Mouse (Mus musculus): Measurements from ENCODE around the gene Myoc. TPM values are rescaled to one million over a fixed set of nuclear protein-coding genes. Genes with fewer than 3 reads are reported as not detected.

The Myoc gene
- total RNA-seq, 1 experiment = not detected

DNA sequence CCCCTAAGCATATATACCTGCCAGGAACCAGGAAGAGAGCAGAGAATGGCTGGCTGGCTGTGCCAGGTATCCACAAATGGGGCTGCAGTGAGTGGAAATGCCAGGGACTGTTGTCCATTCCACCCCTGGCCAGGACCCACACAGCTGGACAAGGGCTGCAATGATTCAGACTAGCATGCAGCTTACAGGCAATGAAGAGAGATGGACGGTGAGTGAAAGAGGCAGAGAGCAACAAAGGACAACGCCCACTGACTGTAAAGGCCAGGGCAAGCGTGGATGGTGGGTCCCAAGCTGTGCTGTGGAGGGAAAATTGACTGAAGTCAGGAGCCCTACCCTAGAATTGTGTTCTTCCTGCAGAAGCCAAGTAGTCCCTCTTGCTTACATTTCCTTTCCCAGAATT, 2.4 kb upstream of the Myoc start:
- H3K27ac ChIP-seq (ENCODE audit: insufficient read depth, low read depth, low read length, poor library complexity, severe bottlenecking) = no peak overlapping the region
- no peak for DNase-seq (ENCODE audit: low read depth, low spot score)
- no peaks in the 10 kb centered on the region for H3K4me1 ChIP-seq (ENCODE audit: control insufficient read depth in 2 of 2, insufficient read depth in 2 of 2, low read length in 2 of 2, poor library complexity in 1 of 2)
- TF ChIP-seq ZNF384 (IDR thresholded peaks at IDR 0.05; ENCODE audit: low read depth, low read length) = no peak
- TF ChIP-seq CHD2 (IDR thresholded peaks at IDR 0.05; ENCODE audit: low read depth, low read length) = no peak
- no peak for TF ChIP-seq ZC3H11A (IDR thresholded peaks at IDR 0.05; ENCODE audit: borderline replicate concordance, low read depth, low read length)
- no peak for TF ChIP-seq HCFC1 (IDR thresholded peaks at IDR 0.05; ENCODE audit: borderline replicate concordance, insufficient read depth, low read length)
- no peak for TF ChIP-seq MAFK (IDR thresholded peaks at IDR 0.05; ENCODE audit: insufficient read depth, low read depth, low read length)
- H3K36me3 ChIP-seq (ENCODE audit: control insufficient read depth, insufficient read depth, low read length, poor library complexity, severe bottlenecking) = no peaks in the 10 kb centered on the region
- H3K9me3 ChIP-seq (ENCODE audit: control insufficient read depth, insufficient read depth, low read depth, low read length) = no peaks in the 10 kb centered on the region; the same call in 1 of the 2 replicates
- H3K9ac ChIP-seq (ENCODE audit: insufficient read depth, low read depth, low read length, poor library complexity, severe bottlenecking) = no peak overlapping the region
- in situ Hi-C loops (cut with MboI; ENCODE audit: low sequenced_read_pairs in 2 of 2, unreplicated experiment in 2 of 2) = no loop called here
- H3K4me3 ChIP-seq (ENCODE audit: insufficient read depth in 1 of 2, low read depth in 1 of 2, low read length in 2 of 2, poor library complexity in 1 of 2, severe bottlenecking in 1 of 2) = no peak overlapping the region

DNA sequence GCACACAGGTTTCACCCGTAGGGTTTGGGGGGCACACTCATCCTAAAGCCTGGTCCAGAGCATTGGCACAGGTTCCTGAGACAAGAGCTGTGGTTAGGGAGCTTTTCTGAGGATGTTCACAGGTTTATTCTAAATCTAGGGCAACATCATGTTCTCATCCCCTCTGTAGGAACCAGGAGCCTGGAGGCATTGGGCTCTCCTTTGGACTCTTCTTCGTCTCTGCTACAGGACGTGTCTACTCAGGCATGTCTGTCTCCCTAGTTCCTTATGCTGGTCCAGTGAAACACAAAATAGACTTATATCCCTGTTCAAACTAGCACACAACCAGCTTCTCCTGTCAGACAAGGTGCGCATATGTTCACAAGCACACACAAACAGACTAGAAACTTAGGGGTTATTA, 420 bp upstream of the Myoc start:
- Histone ChIP-seq H3K9ac (ENCODE audit: insufficient read depth, low read depth, low read length, poor library complexity, severe bottlenecking) (no peak overlapping the region), H3K27ac (ENCODE audit: insufficient read depth, low read depth, low read length, poor library complexity, severe bottlenecking) (no peak overlapping the region), H3K4me1 (ENCODE audit: control insufficient read depth in 2 of 2, insufficient read depth in 2 of 2, low read length in 2 of 2, poor library complexity in 1 of 2) (no peaks in the 10 kb centered on the region), H3K9me3 (ENCODE audit: control insufficient read depth, insufficient read depth, low read depth, low read length) (no peaks in the 10 kb centered on the region; the same call in 1 of the 2 replicates), H3K4me3 (ENCODE audit: insufficient read depth in 1 of 2, low read depth in 1 of 2, low read length in 2 of 2, poor library complexity in 1 of 2, severe bottlenecking in 1 of 2) (no peak overlapping the region), H3K36me3 (ENCODE audit: control insufficient read depth, insufficient read depth, low read length, poor library complexity, severe bottlenecking) (no peaks in the 10 kb centered on the region)
- DNase-seq (ENCODE audit: low read depth, low spot score) = no peak
- in situ Hi-C loops (cut with MboI; ENCODE audit: low sequenced_read_pairs in 2 of 2, unreplicated experiment in 2 of 2) = no loop called here
- TF ChIP-seq HCFC1 (IDR thresholded peaks at IDR 0.05; ENCODE audit: borderline replicate concordance, insufficient read depth, low read length) (no peak), MAFK (IDR thresholded peaks at IDR 0.05; ENCODE audit: insufficient read depth, low read depth, low read length) (no peak), ZNF384 (IDR thresholded peaks at IDR 0.05; ENCODE audit: low read depth, low read length) (no peak), CHD2 (IDR thresholded peaks at IDR 0.05; ENCODE audit: low read depth, low read length) (no peak), ZC3H11A (IDR thresholded peaks at IDR 0.05; ENCODE audit: borderline replicate concordance, low read depth, low read length) (no peak)

DNA sequence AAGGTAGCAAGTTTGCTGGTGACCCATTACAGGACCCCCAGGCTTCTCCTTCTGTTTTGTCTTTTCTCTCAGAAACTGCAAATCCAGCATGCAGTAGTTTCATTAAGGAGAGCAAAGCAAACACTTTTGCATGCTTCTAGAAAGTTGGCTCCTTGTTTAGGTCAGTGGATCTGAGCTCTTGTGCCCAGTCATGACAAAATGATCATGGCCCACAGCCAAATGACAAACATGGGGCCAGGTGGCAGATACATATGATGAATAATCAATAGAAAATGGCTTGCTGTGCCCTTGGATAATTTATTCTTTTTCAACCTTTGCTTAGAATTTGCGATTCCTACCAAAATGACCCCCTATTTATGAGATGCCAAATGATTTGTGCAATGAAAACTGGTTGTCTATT, 906 bp downstream of the Myoc start:
- Histone ChIP-seq H3K9ac (ENCODE audit: insufficient read depth, low read depth, low read length, poor library complexity, severe bottlenecking) (no peak overlapping the region), H3K4me3 (ENCODE audit: insufficient read depth in 1 of 2, low read depth in 1 of 2, low read length in 2 of 2, poor library complexity in 1 of 2, severe bottlenecking in 1 of 2) (no peak overlapping the region), H3K27ac (ENCODE audit: insufficient read depth, low read depth, low read length, poor library complexity, severe bottlenecking) (no peak overlapping the region), H3K36me3 (ENCODE audit: control insufficient read depth, insufficient read depth, low read length, poor library complexity, severe bottlenecking) (no peaks in the 10 kb centered on the region), H3K4me1 (ENCODE audit: control insufficient read depth in 2 of 2, insufficient read depth in 2 of 2, low read length in 2 of 2, poor library complexity in 1 of 2) (no peaks in the 10 kb centered on the region; a peak in 1 of 4 replicates), H3K9me3 (ENCODE audit: control insufficient read depth, insufficient read depth, low read depth, low read length) (no peaks in the 10 kb centered on the region)
- in situ Hi-C loops (cut with MboI; ENCODE audit: low sequenced_read_pairs in 2 of 2, unreplicated experiment in 2 of 2) = no loop called here
- no peak for TF ChIP-seq ZNF384 (IDR thresholded peaks at IDR 0.05; ENCODE audit: low read depth, low read length)
- no peak for TF ChIP-seq ZC3H11A (IDR thresholded peaks at IDR 0.05; ENCODE audit: borderline replicate concordance, low read depth, low read length)
- TF ChIP-seq MAFK (IDR thresholded peaks at IDR 0.05; ENCODE audit: insufficient read depth, low read depth, low read length) = no peak
- TF ChIP-seq HCFC1 (IDR thresholded peaks at IDR 0.05; ENCODE audit: borderline replicate concordance, insufficient read depth, low read length) = no peak
- TF ChIP-seq CHD2 (IDR thresholded peaks at IDR 0.05; ENCODE audit: low read depth, low read length) = no peak
- DNase-seq (ENCODE audit: low read depth, low spot score) = no peak

DNA sequence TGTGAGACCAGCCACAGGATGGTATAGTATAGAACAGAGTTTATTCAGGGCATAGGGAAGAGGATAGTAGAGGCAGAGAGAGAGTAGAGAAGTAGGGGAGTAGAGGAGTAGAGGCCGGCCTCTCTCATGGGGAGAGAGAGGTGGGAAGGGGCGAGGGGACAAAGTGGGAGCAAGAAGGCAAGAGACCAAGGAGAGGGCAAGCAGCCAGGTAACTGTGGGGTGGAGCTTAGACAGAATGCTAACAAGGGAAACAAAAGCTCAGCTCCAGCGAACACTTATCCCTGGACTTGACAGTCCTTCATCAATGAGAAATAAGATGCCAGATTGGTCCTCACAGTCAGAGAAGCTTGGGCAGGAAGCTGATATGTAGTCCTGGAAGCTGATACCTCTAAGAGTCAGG, 3.6 kb downstream of the Myoc start:
- Histone ChIP-seq H3K9ac (ENCODE audit: insufficient read depth, low read depth, low read length, poor library complexity, severe bottlenecking) (no peak overlapping the region), H3K4me3 (ENCODE audit: insufficient read depth in 1 of 2, low read depth in 1 of 2, low read length in 2 of 2, poor library complexity in 1 of 2, severe bottlenecking in 1 of 2) (no peak overlapping the region), H3K4me1 (ENCODE audit: control insufficient read depth in 2 of 2, insufficient read depth in 2 of 2, low read length in 2 of 2, poor library complexity in 1 of 2) (no peaks in the 10 kb centered on the region; a peak in 1 of 4 replicates), H3K9me3 (ENCODE audit: control insufficient read depth, insufficient read depth, low read depth, low read length) (no peaks in the 10 kb centered on the region), H3K27ac (ENCODE audit: insufficient read depth, low read depth, low read length, poor library complexity, severe bottlenecking) (no peak overlapping the region), H3K36me3 (ENCODE audit: control insufficient read depth, insufficient read depth, low read length, poor library complexity, severe bottlenecking) (no peaks in the 10 kb centered on the region)
- TF ChIP-seq ZNF384 (IDR thresholded peaks at IDR 0.05; ENCODE audit: low read depth, low read length) (no peak), HCFC1 (IDR thresholded peaks at IDR 0.05; ENCODE audit: borderline replicate concordance, insufficient read depth, low read length) (no peak), MAFK (IDR thresholded peaks at IDR 0.05; ENCODE audit: insufficient read depth, low read depth, low read length) (no peak), CHD2 (IDR thresholded peaks at IDR 0.05; ENCODE audit: low read depth, low read length) (no peak), ZC3H11A (IDR thresholded peaks at IDR 0.05; ENCODE audit: borderline replicate concordance, low read depth, low read length) (no peak)
- no peak for DNase-seq (ENCODE audit: low read depth, low spot score)
- in situ Hi-C loops (cut with MboI; ENCODE audit: low sequenced_read_pairs in 2 of 2, unreplicated experiment in 2 of 2) = no loop called here

DNA sequence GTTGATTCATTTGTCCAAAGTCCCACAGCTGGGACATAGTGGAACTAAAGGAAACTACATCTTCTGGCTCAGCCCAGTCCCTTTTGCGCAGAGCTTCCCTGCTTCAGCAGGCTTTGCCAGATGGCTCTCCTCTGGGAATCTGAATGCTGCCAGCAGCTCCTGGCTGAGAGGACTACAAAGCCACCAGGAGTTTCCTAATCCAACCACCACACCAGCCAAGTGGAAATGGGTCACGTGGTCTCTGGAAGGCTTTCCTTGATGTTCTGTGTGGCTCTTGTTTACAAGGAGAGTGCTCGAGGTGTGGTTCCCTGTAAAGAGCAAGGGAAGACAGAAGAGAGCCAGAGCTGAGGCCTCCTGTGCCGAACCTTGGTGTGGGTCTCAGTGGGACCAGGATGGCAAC, 4.8 kb downstream of the Myoc start:
- H3K4me1 ChIP-seq (ENCODE audit: control insufficient read depth in 2 of 2, insufficient read depth in 2 of 2, low read length in 2 of 2, poor library complexity in 1 of 2) = no peaks in the 10 kb centered on the region; a peak in 1 of 4 replicates
- in situ Hi-C loops (cut with MboI; ENCODE audit: low sequenced_read_pairs in 2 of 2, unreplicated experiment in 2 of 2) = no loop called here

More for the DNA sequence above, 4.8 kb downstream of the Myoc start:
- H3K27ac ChIP-seq (ENCODE audit: insufficient read depth, low read depth, low read length, poor library complexity, severe bottlenecking) = no peak overlapping the region
- DNase-seq (ENCODE audit: low read depth, low spot score) = no peak
- H3K9me3 ChIP-seq (ENCODE audit: control insufficient read depth, insufficient read depth, low read depth, low read length) = no peaks in the 10 kb centered on the region
- TF ChIP-seq MAFK (IDR thresholded peaks at IDR 0.05; ENCODE audit: insufficient read depth, low read depth, low read length) (no peak), ZC3H11A (IDR thresholded peaks at IDR 0.05; ENCODE audit: borderline replicate concordance, low read depth, low read length) (no peak), ZNF384 (IDR thresholded peaks at IDR 0.05; ENCODE audit: low read depth, low read length) (no peak), HCFC1 (IDR thresholded peaks at IDR 0.05; ENCODE audit: borderline replicate concordance, insufficient read depth, low read length) (no peak), CHD2 (IDR thresholded peaks at IDR 0.05; ENCODE audit: low read depth, low read length) (no peak)
- H3K4me3 ChIP-seq (ENCODE audit: insufficient read depth in 1 of 2, low read depth in 1 of 2, low read length in 2 of 2, poor library complexity in 1 of 2, severe bottlenecking in 1 of 2) = no peak overlapping the region
- H3K9ac ChIP-seq (ENCODE audit: insufficient read depth, low read depth, low read length, poor library complexity, severe bottlenecking) = no peak overlapping the region
- no peaks in the 10 kb centered on the region for H3K36me3 ChIP-seq (ENCODE audit: control insufficient read depth, insufficient read depth, low read length, poor library complexity, severe bottlenecking)
